Mouse (Mus musculus): ENCODE measurements at regions not wholly inside any gene's neighbourhood (a gene's known extent, or its start where the extent isn't known, plus 50 kb on each side); places are given as distances from the start of the nearest gene placed in this dataset.

DNA sequence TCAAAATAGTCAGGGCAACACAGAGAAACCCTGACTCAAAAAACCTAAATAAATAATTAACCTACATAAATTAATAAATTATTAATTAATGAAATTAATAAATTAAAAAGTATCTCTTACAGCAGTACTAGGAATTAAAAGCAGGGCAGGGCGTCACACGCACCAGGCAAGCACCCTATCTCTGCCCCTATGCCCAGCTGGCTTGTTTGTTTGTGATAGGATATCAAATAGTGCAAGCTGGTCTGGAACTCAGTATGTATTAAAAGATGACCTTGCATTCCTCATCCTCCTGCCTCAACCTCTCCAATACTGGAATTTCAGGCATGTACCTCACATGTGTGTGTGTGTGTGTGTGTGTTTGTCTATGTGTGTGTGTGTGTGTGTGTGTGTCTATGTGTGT, 60.7 kb upstream of the Cecr2 start:
- TF ChIP-seq CTCF (IDR thresholded peaks at IDR 0.05; ENCODE audit: control insufficient read depth, insufficient read depth, low read length) (no peak), POLR2A (IDR thresholded peaks at IDR 0.05; ENCODE audit: borderline replicate concordance, control insufficient read depth, low read depth, low read length) (no peak)
